Mouse (Mus musculus): ENCODE measurements around the gene Rnf216.

GRCm38 (mm10) chr5:143101626-143102025 is 11.2 kb downstream of the Rnf216 start:
- TF ChIP-seq TAL1 (IDR thresholded peaks at IDR 0.05; ENCODE audit: low read length) (no peak), GATA1 (IDR thresholded peaks at IDR 0.05; ENCODE audit: low read length) (no peak)
